Mouse (Mus musculus) limb, embryonic 14.5 days (tissue): ENCODE measurements at regions not wholly inside any gene's neighbourhood (a gene's known extent, or its start where the extent isn't known, plus 50 kb on each side); places are given as distances from the start of the nearest gene placed in this dataset.

Experiments used
- ATAC-seq: fragments of 200-750 bp; cut with Nextera tagmentation; 2 replicates; pipeline ENCODE4 v1.8.0; 2017; ENCODE audit warnings: low read depth, moderate number of reproducible peaks, moderate TSS enrichment; ENCODE audit not compliant: low FRiP score
- DNase-seq: peaks from one replicate; pipeline ENCODE4 v3.0.0-alpha.2; 2015; ENCODE audit warnings: low spot score
- H3K27ac ChIP-seq: fragments of 300-500 bp; sonication (generic); replicated peaks from 2 replicates; pipeline ENCODE4 v1.5.1; 2014; ENCODE audit warnings: low read depth, mild to moderate bottlenecking, low read length, moderate library complexity, mixed read lengths
- H3K27me3 ChIP-seq: fragments of 300-500 bp; sonication (generic); 2 replicates; pipeline ENCODE4 v1.6.1; 2014; ENCODE audit warnings: low read length, mixed read lengths; ENCODE audit not compliant: control insufficient read depth, insufficient read depth
- H3K36me3 ChIP-seq: fragments of 300-500 bp; sonication (generic); 2 replicates; pipeline ENCODE4 v1.6.1; 2014; ENCODE audit warnings: mild to moderate bottlenecking, low read length, moderate library complexity, mixed read lengths; ENCODE audit not compliant: control insufficient read depth, insufficient read depth
- H3K4me1 ChIP-seq: fragments of 300-500 bp; sonication (generic); 2 replicates; pipeline ENCODE4 v1.6.1; 2014; ENCODE audit warnings: antibody characterized with exemption, low read length, mixed read lengths; ENCODE audit not compliant: control insufficient read depth, insufficient read depth
- H3K4me2 ChIP-seq: fragments of 300-500 bp; sonication (generic); replicated peaks from 2 replicates; pipeline ENCODE4 v1.6.1; 2014; ENCODE audit warnings: low read depth, mild to moderate bottlenecking, low read length, moderate library complexity; ENCODE audit not compliant: severe bottlenecking
- H3K4me3 ChIP-seq: fragments of 300-500 bp; sonication (generic); replicated peaks from 2 replicates; pipeline ENCODE4 v1.5.1; 2014; ENCODE audit warnings: low read length
- H3K9ac ChIP-seq: fragments of 300-500 bp; sonication (generic); 2 replicates; pipeline ENCODE4 v1.6.1; 2014; ENCODE audit warnings: mild to moderate bottlenecking, low read depth, low read length, moderate library complexity; ENCODE audit not compliant: severe bottlenecking
- H3K9me3 ChIP-seq: fragments of 300-500 bp; sonication (generic); 2 replicates; pipeline ENCODE4 v1.6.1; 2016; ENCODE audit warnings: low read length; ENCODE audit not compliant: control insufficient read depth
- POLR2A ChIP-seq: fragments of 200-500 bp; IDR thresholded peaks from 2 replicates; pipeline ENCODE4 v1.8.0; 2012; ENCODE audit warnings: inconsistent platforms, mild to moderate bottlenecking, moderate library complexity, borderline replicate concordance; ENCODE audit not compliant: insufficient read depth, insufficient read length; ENCODE audit errors: extremely low read depth
- WGBS: fragments of 180-500 bp; shearing (Covaris S2); extraction: QIAGEN DNeasy Blood & Tissue Kit; methylation state at CpG from one replicate; pipeline ENCODE4 v1.1.7; 2014; 5-methylcytosine and 5-hydroxymethylcytosine counted together

DNA sequence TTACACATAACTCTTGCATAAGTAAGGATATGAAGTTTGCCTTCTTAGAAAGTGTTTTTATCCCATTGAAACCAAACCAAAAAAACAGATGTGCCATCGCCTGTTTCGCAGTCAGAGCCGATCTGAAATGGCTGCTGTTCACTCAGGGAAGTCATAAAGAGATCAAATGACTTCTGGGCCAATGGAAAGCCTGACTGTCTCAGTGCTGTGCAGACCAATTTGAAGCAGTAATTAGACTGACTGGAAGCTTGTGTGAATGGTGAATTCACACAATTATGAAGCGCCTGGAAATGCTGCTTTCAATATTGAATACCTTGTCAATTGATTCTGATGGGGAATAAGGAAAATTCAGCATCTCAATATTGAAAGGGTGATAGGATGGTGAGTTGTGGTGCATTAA lies 254.0 kb upstream of the Plscr5 start:
- TF ChIP-seq POLR2A, result no peak
- H3K9me3 ChIP-seq, result no peaks in the 10 kb centered on the region
- H3K4me2 ChIP-seq, result no peak overlapping the region
- no peak overlapping the region for H3K9ac ChIP-seq
- ATAC-seq (no peak), DNase-seq (no peak)
- H3K4me3 ChIP-seq, result no peak overlapping the region
- H3K4me1 ChIP-seq, result no peaks in the 10 kb centered on the region
- WGBS, result 10% methylated on average over 4 of the region's 4 CpGs
- H3K27ac ChIP-seq, result no peak overlapping the region
- no peaks in the 10 kb centered on the region for H3K27me3 ChIP-seq
- no peaks in the 10 kb centered on the region for H3K36me3 ChIP-seq

DNA sequence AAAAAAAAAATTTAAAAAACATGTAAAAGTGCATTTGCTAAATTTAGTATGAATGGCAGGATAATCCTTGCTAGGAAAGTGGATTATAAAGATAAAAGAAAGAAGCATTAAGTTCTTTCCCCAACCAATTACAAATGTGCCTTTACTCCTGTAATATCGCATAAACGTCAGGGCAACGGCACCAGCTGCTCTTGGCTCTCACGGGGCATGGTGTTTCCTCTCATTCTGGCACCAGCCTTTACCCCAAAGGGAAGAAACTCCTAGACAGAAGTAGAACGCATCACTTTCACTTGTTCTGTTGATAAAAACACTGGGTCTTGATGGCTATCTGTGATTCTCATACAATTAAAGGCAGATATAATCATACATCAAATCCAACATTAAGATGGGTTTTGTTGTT lies 288.7 kb upstream of the Plscr5 start:
- 80% methylated on average over 5 of the region's 5 CpGs for WGBS
- TF ChIP-seq POLR2A, result no peak
- Histone ChIP-seq H3K27ac (no peak overlapping the region), H3K4me1 (no peaks in the 10 kb centered on the region), H3K9me3 (no peaks in the 10 kb centered on the region), H3K9ac (no peak overlapping the region), H3K4me3 (no peak overlapping the region), H3K36me3 (no peaks in the 10 kb centered on the region), H3K4me2 (no peak overlapping the region), H3K27me3 (no peaks in the 10 kb centered on the region)
- ATAC-seq, result no peak
- DNase-seq, result no peak

DNA sequence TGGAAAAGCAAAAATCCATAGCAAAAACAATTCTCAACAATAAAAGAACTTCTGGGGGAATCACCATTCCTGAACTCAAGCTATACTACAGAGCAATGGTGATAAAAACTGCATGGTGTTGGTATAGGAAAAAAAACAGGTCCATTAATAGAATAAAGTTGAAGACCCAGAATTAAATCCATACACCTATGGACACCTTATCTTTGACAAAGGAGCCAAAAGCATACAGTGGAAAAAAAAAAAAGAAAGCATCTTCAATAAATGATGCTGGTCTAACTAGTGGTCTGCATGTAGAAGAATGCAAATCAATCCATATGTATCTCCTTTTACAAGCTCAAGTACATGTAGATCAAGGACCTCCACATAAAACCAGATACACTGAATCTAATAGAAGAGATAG lies 291.8 kb upstream of the Plscr5 start:
- no peak overlapping the region for H3K9ac ChIP-seq
- H3K36me3 ChIP-seq, result no peaks in the 10 kb centered on the region
- no peaks in the 10 kb centered on the region for H3K27me3 ChIP-seq
- no peak overlapping the region for H3K4me3 ChIP-seq
- H3K4me1 ChIP-seq, result no peaks in the 10 kb centered on the region
- no peaks in the 10 kb centered on the region for H3K9me3 ChIP-seq
- no peak for TF ChIP-seq POLR2A
- ATAC-seq, result no peak
- DNase-seq, result no peak
- H3K27ac ChIP-seq, result no peak overlapping the region
- H3K4me2 ChIP-seq, result no peak overlapping the region

DNA sequence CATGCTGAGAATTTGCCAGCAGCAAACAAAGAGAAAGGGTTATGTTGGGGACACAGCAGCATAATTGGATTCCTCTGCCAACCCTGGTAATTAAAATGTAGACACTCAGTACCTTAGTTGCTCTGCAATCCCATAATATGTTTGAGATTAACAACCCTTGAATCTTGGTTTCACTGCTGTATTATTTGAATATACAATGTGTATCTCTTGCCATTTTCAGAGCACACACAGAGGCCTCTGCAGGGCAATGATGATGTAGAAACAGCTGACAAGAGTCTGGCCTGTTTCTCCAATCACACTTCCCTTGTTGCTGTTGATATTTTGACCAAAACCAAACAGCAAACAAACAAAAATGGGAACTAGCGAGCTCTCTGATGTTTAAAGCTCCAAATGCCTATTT lies 315.9 kb upstream of the Plscr5 start:
- no peak for TF ChIP-seq POLR2A

DNA sequence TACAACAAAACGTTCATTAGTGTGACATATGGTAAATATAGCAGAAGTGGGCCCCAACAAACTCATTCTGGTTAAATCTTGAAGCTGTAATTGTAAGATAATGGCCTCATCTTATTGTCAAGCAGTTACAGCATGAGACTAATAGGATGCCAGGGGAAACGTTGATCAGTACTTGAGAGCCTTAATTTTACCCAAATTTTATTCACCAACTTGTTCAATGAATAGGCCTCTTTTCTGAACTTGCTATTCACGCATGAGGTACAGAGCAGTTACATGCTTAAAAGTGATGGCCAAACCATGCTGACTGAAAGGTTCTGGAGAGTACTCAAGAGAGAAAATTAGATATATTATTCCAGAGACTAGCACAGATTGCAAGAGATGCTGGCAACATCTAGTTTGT lies 361.2 kb upstream of the Plscr5 start:
- DNase-seq (no peak), ATAC-seq (no peak)
- Histone ChIP-seq H3K27me3 (no peaks in the 10 kb centered on the region), H3K27ac (no peak overlapping the region), H3K36me3 (no peaks in the 10 kb centered on the region), H3K4me3 (no peak overlapping the region), H3K4me2 (no peak overlapping the region), H3K9me3 (no peaks in the 10 kb centered on the region), H3K4me1 (no peaks in the 10 kb centered on the region), H3K9ac (no peak overlapping the region)
- 56% methylated on average over 3 of the region's 3 CpGs for WGBS
- TF ChIP-seq POLR2A, result no peak

More for the DNA sequence above, 315.9 kb upstream of the Plscr5 start:
- H3K4me3 ChIP-seq, result no peak overlapping the region
- H3K4me2 ChIP-seq, result no peak overlapping the region
- no peak overlapping the region for H3K9ac ChIP-seq
- H3K36me3 ChIP-seq, result no peaks in the 10 kb centered on the region
- H3K27ac ChIP-seq, result no peak overlapping the region
- H3K9me3 ChIP-seq, result no peaks in the 10 kb centered on the region
- H3K27me3 ChIP-seq, result no peaks in the 10 kb centered on the region
- 79% methylated on average over 1 of the region's 1 CpGs for WGBS
- ATAC-seq, result no peak
- no peak for DNase-seq
- no peaks in the 10 kb centered on the region for H3K4me1 ChIP-seq

DNA sequence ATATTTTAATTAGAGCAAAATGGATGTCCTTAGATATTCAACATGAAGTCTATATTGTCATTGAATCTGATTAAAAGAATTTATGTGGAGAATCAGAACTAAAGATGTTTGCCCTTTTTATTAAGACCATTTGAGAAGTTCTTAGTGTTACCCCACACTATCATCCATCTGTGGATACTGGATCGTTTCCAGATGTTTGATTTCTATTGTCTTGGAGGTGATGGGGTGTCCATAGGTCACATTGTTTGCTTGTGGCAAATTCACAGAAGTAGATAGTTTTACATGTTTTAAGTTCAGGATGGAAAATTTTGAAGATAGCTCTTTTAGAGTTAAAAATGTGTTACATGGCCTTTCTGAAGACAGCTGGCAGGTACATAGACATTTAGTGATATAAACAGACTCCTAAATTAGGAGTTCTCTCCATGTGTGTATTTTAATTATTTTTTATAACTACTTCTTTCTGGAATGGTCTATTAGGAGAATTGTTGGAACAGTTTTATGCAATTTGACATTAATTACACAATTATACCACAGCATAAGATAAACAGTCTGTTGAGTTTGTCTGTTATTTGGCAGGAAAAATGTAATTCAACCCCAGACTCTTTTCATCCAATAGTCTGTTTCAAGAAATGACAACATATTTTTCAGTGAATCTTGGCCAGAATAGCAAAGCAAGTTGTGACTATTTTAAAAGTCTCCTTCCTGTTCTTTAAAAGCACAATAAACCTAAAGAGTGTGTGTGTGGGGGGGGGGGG lies 368.8 kb upstream of the Plscr5 start:
- WGBS, result 78% methylated on average over 1 of the region's 1 CpGs
- no peak overlapping the region for H3K4me2 ChIP-seq
- TF ChIP-seq POLR2A, result no peak
- H3K9me3 ChIP-seq, result no peaks in the 10 kb centered on the region
- H3K27me3 ChIP-seq, result no peaks in the 10 kb centered on the region
- no peaks in the 10 kb centered on the region for H3K4me1 ChIP-seq
- ATAC-seq, result no peak
- no peak overlapping the region for H3K9ac ChIP-seq
- no peak overlapping the region for H3K27ac ChIP-seq
- no peak overlapping the region for H3K4me3 ChIP-seq
- no peaks in the 10 kb centered on the region for H3K36me3 ChIP-seq
- no peak for DNase-seq
